Mouse (Mus musculus): ENCODE results near the gene Cldn15. TPM values are rescaled to one million over a fixed set of nuclear protein-coding genes. Genes with fewer than 3 reads are reported as not detected.

The Cldn15 gene
- polyA plus RNA-seq, 1 experiment = 2.6 TPM

- peak; percentile 58 to 68 for DNase-seq (ENCODE audit: low read depth in 1 of 2, low spot score in 2 of 2)
- 25% methylated on average over 4 of the region's 4 CpGs for WGBS
- no peak overlapping the region for H3K27ac ChIP-seq (ENCODE audit: insufficient read depth, low read length)
Measured at GRCm38 (mm10) chr5:136929073-136929472, 37.3 kb upstream of the Cldn15 start.

DNA sequence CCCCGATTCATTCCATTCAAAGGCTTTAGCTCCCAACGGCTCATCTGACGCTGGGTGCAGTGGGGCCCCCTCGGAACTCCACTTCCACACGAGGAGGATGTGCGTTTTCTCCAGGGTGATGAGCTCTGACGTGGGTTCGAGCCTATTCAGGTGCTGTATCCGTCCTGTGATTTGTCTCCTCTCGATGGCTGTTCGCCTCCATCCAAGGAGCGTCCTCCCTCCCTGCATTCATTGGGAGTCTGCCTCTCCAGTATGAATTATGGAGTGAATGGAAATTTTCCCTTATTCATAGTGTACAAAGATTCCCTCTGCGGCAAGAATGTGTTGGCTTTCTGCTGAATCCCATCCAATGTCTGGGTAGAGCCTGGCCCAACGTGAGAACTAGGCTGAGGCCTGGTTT lies 34.5 kb upstream of the Cldn15 start:
- 95% methylated on average over 14 of the region's 14 CpGs for WGBS
- no peak for DNase-seq (ENCODE audit: low read depth in 1 of 2, low spot score in 2 of 2)
- TF ChIP-seq POLR2A (IDR thresholded peaks at IDR 0.05; ENCODE audit: low read depth, low read length) (no peak), CTCF (IDR thresholded peaks at IDR 0.05; ENCODE audit: extremely low read depth, insufficient read depth, insufficient read length, insufficient replicate concordance) (no peak)
- H3K4me1 ChIP-seq (ENCODE audit: control insufficient read depth, insufficient read depth, insufficient read length) = no peaks in the 10 kb centered on the region
- no peaks in the 10 kb centered on the region for H3K27me3 ChIP-seq (ENCODE audit: control insufficient read depth, insufficient read depth, low read length)
- no peaks in the 10 kb centered on the region for H3K36me3 ChIP-seq (ENCODE audit: control insufficient read depth, insufficient read depth, low read length)
- no peak overlapping the region for H3K4me3 ChIP-seq (ENCODE audit: extremely low read depth, insufficient read depth, insufficient read length)
- no peak overlapping the region for H3K27ac ChIP-seq (ENCODE audit: insufficient read depth, low read length)

More at GRCm38 (mm10) chr5:136929073-136929472, 37.3 kb upstream of the Cldn15 start:
- H3K4me3 ChIP-seq (ENCODE audit: extremely low read depth, insufficient read depth, insufficient read length) = no peak overlapping the region
- TF ChIP-seq POLR2A (IDR thresholded peaks at IDR 0.05; ENCODE audit: low read depth, low read length) = no peak
- TF ChIP-seq CTCF (IDR thresholded peaks at IDR 0.05; ENCODE audit: extremely low read depth, insufficient read depth, insufficient read length, insufficient replicate concordance) = peak; percentile 77; the same call in 1 of the 2 replicates
- no peaks in the 10 kb centered on the region for H3K27me3 ChIP-seq (ENCODE audit: control insufficient read depth, insufficient read depth, low read length)
- 0 out of 2 replicates have a peak, but pooled peaks cover 1% of the 10 kb centered on the region for H3K36me3 ChIP-seq (ENCODE audit: control insufficient read depth, insufficient read depth, low read length)
- no peaks in the 10 kb centered on the region for H3K4me1 ChIP-seq (ENCODE audit: control insufficient read depth, insufficient read depth, insufficient read length)

- peak in 1 of 2 experiments; percentile 11 for DNase-seq (ENCODE audit: low read depth in 1 of 2, low spot score in 2 of 2)
- no peak overlapping the region for H3K4me3 ChIP-seq (ENCODE audit: extremely low read depth, insufficient read depth, insufficient read length)
- H3K27me3 ChIP-seq (ENCODE audit: control insufficient read depth, insufficient read depth, low read length) = no peaks in the 10 kb centered on the region
- H3K27ac ChIP-seq (ENCODE audit: insufficient read depth, low read length) = no peak overlapping the region
- WGBS = 85% methylated on average over 5 of the region's 5 CpGs
- H3K36me3 ChIP-seq (ENCODE audit: control insufficient read depth, insufficient read depth, low read length) = no peaks in the 10 kb centered on the region
- no peaks in the 10 kb centered on the region for H3K4me1 ChIP-seq (ENCODE audit: control insufficient read depth, insufficient read depth, insufficient read length)
- TF ChIP-seq POLR2A (IDR thresholded peaks at IDR 0.05; ENCODE audit: low read depth, low read length) (no peak), CTCF (IDR thresholded peaks at IDR 0.05; ENCODE audit: extremely low read depth, insufficient read depth, insufficient read length, insufficient replicate concordance) (no peak)
Measured at GRCm38 (mm10) chr5:136932956-136933355, 33.5 kb upstream of the Cldn15 start.

DNA sequence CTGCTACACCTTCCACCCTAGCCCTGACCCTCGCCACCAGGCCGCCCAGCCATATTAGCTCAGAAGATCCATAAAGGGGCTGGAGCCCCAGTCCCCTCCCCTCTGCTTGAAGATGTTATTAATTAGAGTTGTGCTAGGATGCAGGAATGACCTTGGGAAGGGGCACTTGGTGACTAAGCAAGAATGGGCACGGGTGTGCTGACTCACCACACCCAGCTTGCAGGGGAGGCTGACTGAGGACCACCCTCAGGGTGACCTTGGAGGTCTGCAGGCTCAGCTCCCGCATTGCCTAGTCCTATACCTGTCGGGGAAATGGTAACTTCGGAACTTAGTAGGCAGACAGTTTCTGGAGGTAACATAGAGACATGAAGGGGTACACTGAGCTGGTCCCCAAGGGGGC lies 32.5 kb upstream of the Cldn15 start:
- H3K36me3 ChIP-seq (ENCODE audit: control insufficient read depth, insufficient read depth, low read length) = no peaks in the 10 kb centered on the region
- no peak for DNase-seq (ENCODE audit: low read depth in 1 of 2, low spot score in 2 of 2)
- no peak overlapping the region for H3K4me3 ChIP-seq (ENCODE audit: extremely low read depth, insufficient read depth, insufficient read length)
- 94% methylated on average over 6 of the region's 6 CpGs for WGBS
- H3K27ac ChIP-seq (ENCODE audit: insufficient read depth, low read length) = no peak overlapping the region
- H3K27me3 ChIP-seq (ENCODE audit: control insufficient read depth, insufficient read depth, low read length) = no peaks in the 10 kb centered on the region
- H3K4me1 ChIP-seq (ENCODE audit: control insufficient read depth, insufficient read depth, insufficient read length) = no peaks in the 10 kb centered on the region
- no peak for TF ChIP-seq CTCF (IDR thresholded peaks at IDR 0.05; ENCODE audit: extremely low read depth, insufficient read depth, insufficient read length, insufficient replicate concordance)
- no peak for TF ChIP-seq POLR2A (IDR thresholded peaks at IDR 0.05; ENCODE audit: low read depth, low read length)

DNA sequence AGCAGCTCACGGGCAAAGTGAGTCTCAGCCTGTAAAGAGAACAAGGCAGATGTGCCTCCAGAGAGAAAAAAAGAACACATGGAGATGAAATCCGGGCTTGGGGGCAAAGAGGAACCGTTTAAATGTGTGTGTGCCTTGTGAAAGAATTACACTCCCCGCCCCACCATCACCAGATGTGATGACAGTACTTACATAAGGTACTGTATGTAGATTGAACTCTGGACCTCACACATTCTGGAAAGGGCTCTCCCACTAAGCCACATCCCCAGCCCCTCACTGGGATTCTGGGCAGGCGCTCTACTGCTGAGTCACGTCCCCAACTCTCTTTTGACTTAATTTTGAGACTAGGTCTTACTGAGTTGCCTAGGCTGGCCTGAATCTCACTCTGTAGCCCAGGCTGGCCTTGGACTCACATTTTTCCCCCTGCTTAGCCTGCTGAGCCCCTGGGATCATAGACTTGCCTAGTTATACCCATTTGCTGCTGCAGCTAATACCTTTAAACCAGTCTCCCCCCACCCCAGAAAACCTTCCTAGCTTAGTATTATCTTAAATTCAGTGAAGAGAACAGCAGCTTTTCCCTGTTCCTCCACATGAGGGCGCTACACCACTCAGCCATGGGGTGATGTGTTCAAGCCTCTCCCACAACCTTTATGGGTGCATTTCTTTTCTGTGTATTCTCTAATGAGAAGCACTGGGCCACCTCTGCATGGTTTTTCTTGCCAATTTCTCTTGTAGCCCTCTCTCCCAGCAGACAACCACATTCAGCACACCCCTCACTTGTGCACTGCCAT lies 30.3 kb upstream of the Cldn15 start:
- H3K4me1 ChIP-seq (ENCODE audit: control insufficient read depth, insufficient read depth, insufficient read length) = no peaks in the 10 kb centered on the region
- no peak overlapping the region for H3K4me3 ChIP-seq (ENCODE audit: extremely low read depth, insufficient read depth, insufficient read length)
- DNase-seq (ENCODE audit: low read depth in 1 of 2, low spot score in 2 of 2) = no peak
- no peaks in the 10 kb centered on the region for H3K27me3 ChIP-seq (ENCODE audit: control insufficient read depth, insufficient read depth, low read length)
- no peaks in the 10 kb centered on the region for H3K36me3 ChIP-seq (ENCODE audit: control insufficient read depth, insufficient read depth, low read length)
- 73% methylated on average over 7 of the region's 7 CpGs for WGBS
- H3K27ac ChIP-seq (ENCODE audit: insufficient read depth, low read length) = no peak overlapping the region
- TF ChIP-seq POLR2A (IDR thresholded peaks at IDR 0.05; ENCODE audit: low read depth, low read length) (no peak), CTCF (IDR thresholded peaks at IDR 0.05; ENCODE audit: extremely low read depth, insufficient read depth, insufficient read length, insufficient replicate concordance) (no peak)

GRCm38 (mm10) chr5:136936750-136937149 lies 29.7 kb upstream of the Cldn15 start:
- Histone ChIP-seq H3K27me3 (ENCODE audit: control insufficient read depth, insufficient read depth, low read length) (no peaks in the 10 kb centered on the region), H3K36me3 (ENCODE audit: control insufficient read depth, insufficient read depth, low read length) (no peaks in the 10 kb centered on the region), H3K4me3 (ENCODE audit: extremely low read depth, insufficient read depth, insufficient read length) (no peak overlapping the region), H3K4me1 (ENCODE audit: control insufficient read depth, insufficient read depth, insufficient read length) (no peaks in the 10 kb centered on the region), H3K27ac (ENCODE audit: insufficient read depth, low read length) (no peak overlapping the region)
- 91% methylated on average over 6 of the region's 6 CpGs for WGBS
- DNase-seq (ENCODE audit: low read depth in 1 of 2, low spot score in 2 of 2) = no peak
- TF ChIP-seq CTCF (IDR thresholded peaks at IDR 0.05; ENCODE audit: extremely low read depth, insufficient read depth, insufficient read length, insufficient replicate concordance) (no peak), POLR2A (IDR thresholded peaks at IDR 0.05; ENCODE audit: low read depth, low read length) (no peak)

DNA sequence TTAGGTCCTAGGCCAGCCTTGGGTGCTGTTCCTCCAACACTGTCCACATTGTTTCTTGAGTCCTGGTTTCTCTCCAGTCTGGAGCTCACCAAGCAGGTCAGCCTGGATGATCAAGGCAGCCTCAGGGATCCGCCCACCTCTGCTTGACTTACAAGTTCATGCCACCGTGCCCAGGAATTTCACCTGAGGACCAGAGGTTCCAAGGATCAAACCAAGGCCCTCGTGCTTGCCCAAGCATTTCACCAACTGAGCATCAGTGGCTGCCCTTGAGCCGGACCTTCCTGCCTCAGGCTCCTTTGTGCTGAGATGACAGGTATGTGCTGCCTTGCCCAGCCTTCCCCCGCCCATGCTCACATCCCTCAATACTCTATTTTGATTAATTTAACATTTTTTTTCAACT lies 28.8 kb upstream of the Cldn15 start:
- Histone ChIP-seq H3K4me1 (ENCODE audit: control insufficient read depth, insufficient read depth, insufficient read length) (no peaks in the 10 kb centered on the region), H3K36me3 (ENCODE audit: control insufficient read depth, insufficient read depth, low read length) (no peaks in the 10 kb centered on the region), H3K4me3 (ENCODE audit: extremely low read depth, insufficient read depth, insufficient read length) (no peak overlapping the region), H3K27me3 (ENCODE audit: control insufficient read depth, insufficient read depth, low read length) (no peaks in the 10 kb centered on the region), H3K27ac (ENCODE audit: insufficient read depth, low read length) (no peak overlapping the region)
- WGBS = 90% methylated on average over 5 of the region's 5 CpGs
- no peak for TF ChIP-seq CTCF (IDR thresholded peaks at IDR 0.05; ENCODE audit: extremely low read depth, insufficient read depth, insufficient read length, insufficient replicate concordance)
- no peak for TF ChIP-seq POLR2A (IDR thresholded peaks at IDR 0.05; ENCODE audit: low read depth, low read length)
- DNase-seq (ENCODE audit: low read depth in 1 of 2, low spot score in 2 of 2) = no peak

Measured in spleen, adult 2 months (tissue).